Mouse (Mus musculus) common myeloid progenitor, adult 5-6 weeks (primary cell): Measurements from ENCODE around the gene Ralgps1. TPM values are rescaled to one million over a fixed set of nuclear protein-coding genes. Genes with fewer than 3 reads are reported as not detected.
"Not testable (repeated sequence)": the region's sequence is repeated elsewhere in the genome, so short reads cannot be mapped to it uniquely, and the experiment has no call there.

Source experiments
- ATAC-seq: replicated peaks from 2 replicates; pipeline ENCODE4 v1.8.0; 2016; ENCODE audit warnings: low read depth, mild to moderate bottlenecking, moderate TSS enrichment, inconsistent platforms; ENCODE audit not compliant: poor library complexity, severe bottlenecking
- total RNA-seq: library from RNA; stranded (forward); fragments of 200-1000, 187-1606 nt; gene quantifications from 2 replicates; pipeline ENCODE4 v1.2.3, GENCODE M21; 2017

Gene Ralgps1
- total RNA-seq, 1 experiment from 2014 or later, result 2.3 TPM

GRCm38 (mm10) chr2:33220246-33220645, 151.0 kb downstream of the Ralgps1 start:
- ATAC-seq, result no peak

- no peak for ATAC-seq
These were observed 151.6 kb downstream of the Ralgps1 start for GRCm38 (mm10) chr2:33219637-33220036.

- ATAC-seq, result no peak
These were observed 152.2 kb downstream of the Ralgps1 start for GRCm38 (mm10) chr2:33218903-33219625.

- no peak for ATAC-seq
These were observed 153.9 kb downstream of the Ralgps1 start for GRCm38 (mm10) chr2:33217425-33217794.

- no peak for ATAC-seq
These were observed 154.5 kb downstream of the Ralgps1 start for GRCm38 (mm10) chr2:33216645-33217424.

- peak; percentile 91 for ATAC-seq
These were observed 155.4 kb downstream of the Ralgps1 start, which contains the start of gene Angptl2 for GRCm38 (mm10) chr2:33215700-33216509. Angptl2 (plus strand) TSS chr2:33216069.

- no peak; the same call in 1 of the 2 replicates for ATAC-seq
These were observed 156.0 kb downstream of the Ralgps1 start for GRCm38 (mm10) chr2:33215177-33215699.

- ATAC-seq, result not testable (repeated sequence)
These were observed 160.0 kb downstream of the Ralgps1 start for GRCm38 (mm10) chr2:33211263-33211662.

GRCm38 (mm10) chr2:33210841-33211240, 160.4 kb downstream of the Ralgps1 start:
- ATAC-seq, result no peak

GRCm38 (mm10) chr2:33208134-33208533, 163.2 kb downstream of the Ralgps1 start:
- no peak for ATAC-seq

GRCm38 (mm10) chr2:33207069-33207468, 164.2 kb downstream of the Ralgps1 start:
- ATAC-seq, result no peak

GRCm38 (mm10) chr2:33205939-33206525, 165.3 kb downstream of the Ralgps1 start:
- no peak for ATAC-seq

GRCm38 (mm10) chr2:33204980-33205379, 166.3 kb downstream of the Ralgps1 start:
- no peak for ATAC-seq

GRCm38 (mm10) chr2:33203284-33203683, 168.0 kb downstream of the Ralgps1 start:
- ATAC-seq, result peak; percentile 68

- ATAC-seq, result no peak
These were observed 170.8 kb downstream of the Ralgps1 start for GRCm38 (mm10) chr2:33200368-33201068.

- ATAC-seq, result no peak
These were observed 181.3 kb downstream of the Ralgps1 start for GRCm38 (mm10) chr2:33189976-33190375.

GRCm38 (mm10) chr2:33188925-33189670, 182.2 kb downstream of the Ralgps1 start:
- ATAC-seq, result no peak

GRCm38 (mm10) chr2:33187874-33188273, 183.4 kb downstream of the Ralgps1 start:
- no peak for ATAC-seq

GRCm38 (mm10) chr2:33186505-33186904, 184.8 kb downstream of the Ralgps1 start:
- no peak for ATAC-seq
